Mouse (Mus musculus): Measurements from ENCODE around the gene Gm26620. TPM values are rescaled to one million over a fixed set of nuclear protein-coding genes. Genes with fewer than 3 reads are reported as not detected.

The Gm26620 gene
- polyA plus RNA-seq, 1 experiment from 2014 or later, result not detected

DNA sequence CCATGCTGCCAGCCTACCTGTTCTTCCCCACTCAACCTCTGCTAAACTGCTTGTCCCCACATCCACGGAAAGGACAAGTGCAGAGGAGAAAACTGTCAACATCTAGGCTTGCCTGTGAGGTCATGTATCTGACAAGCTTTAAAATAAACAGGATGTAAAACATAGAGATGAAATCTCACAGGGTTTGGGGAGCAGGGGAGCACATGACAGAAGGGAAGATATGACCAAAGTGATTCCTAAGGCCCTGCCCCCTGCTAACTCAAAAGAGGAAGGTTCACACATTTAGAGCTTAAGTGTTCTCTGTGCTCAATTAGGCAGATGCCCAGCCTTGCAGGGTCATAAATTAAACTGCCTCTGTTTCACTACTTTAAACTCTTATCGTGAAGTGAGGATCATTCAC lies 49.5 kb downstream of the Gm26620 start:
- Histone ChIP-seq H3K4me2 (replicated peaks; ENCODE audit: low read depth, low read length) (no peak overlapping the region), H3K4me1 (replicated peaks; ENCODE audit: control insufficient read depth, insufficient read depth, low read length) (no peaks in the 10 kb centered on the region), H3K27me3 (ENCODE audit: control insufficient read depth, insufficient read depth, low read length) (no peaks in the 10 kb centered on the region), H3K9me3 (ENCODE audit: control insufficient read depth, low read length) (no peaks in the 10 kb centered on the region), H3K9ac (ENCODE audit: low read depth, low read length) (no peak overlapping the region), H3K4me3 (ENCODE audit: low read depth, low read length) (no peak overlapping the region), H3K27ac (ENCODE audit: low read depth, low read length) (no peak overlapping the region), H3K36me3 (ENCODE audit: control insufficient read depth, insufficient read depth, low read length) (no peaks in the 10 kb centered on the region)
- ATAC-seq (ENCODE audit: low FRiP score) (no peak), DNase-seq (ENCODE audit: low spot score) (no peak)
- WGBS, result 95% methylated on average over 2 of the region's 2 CpGs

Other genes with a start within 250 kb of the Gm26620 start
- gene Olfml2b, start 240.5 kb upstream of the Gm26620 start, polyA plus RNA-seq (2014; fragmentation: Nextera tagmentation; extraction: Ambion mirVana), result 4.5 and 6.7 TPM in 2 replicates
- gene Atf6, start 17.3 kb upstream of the Gm26620 start, polyA plus RNA-seq (2014; fragmentation: Nextera tagmentation; extraction: Ambion mirVana), result 10.2 TPM in 2 replicates
- 33.2 and 36.6 TPM in 2 replicates for gene Dusp12, start 475 bp downstream of the Gm26620 start, polyA plus RNA-seq (2014; fragmentation: Nextera tagmentation; extraction: Ambion mirVana)
- gene Fcrlb, start 27.9 kb downstream of the Gm26620 start, polyA plus RNA-seq (2014; fragmentation: Nextera tagmentation; extraction: Ambion mirVana), result not detected in 2 replicates
- gene Fcrla, start 42.5 kb downstream of the Gm26620 start, polyA plus RNA-seq (2014; fragmentation: Nextera tagmentation; extraction: Ambion mirVana), result not detected in 2 replicates
- 0.12 and 0.28 TPM in 2 replicates for gene Fcgr2b, start 91.5 kb downstream of the Gm26620 start, polyA plus RNA-seq (2014; fragmentation: Nextera tagmentation; extraction: Ambion mirVana)
- 0.39 and 0.62 TPM in 2 replicates for gene Fcgr4, start 133.9 kb downstream of the Gm26620 start, polyA plus RNA-seq (2014; fragmentation: Nextera tagmentation; extraction: Ambion mirVana)
- gene Fcgr3, start 179.9 kb downstream of the Gm26620 start, polyA plus RNA-seq (2014; fragmentation: Nextera tagmentation; extraction: Ambion mirVana), result 9.6 TPM in 2 replicates
- gene Cfap126, start 228.9 kb downstream of the Gm26620 start, polyA plus RNA-seq (2014; fragmentation: Nextera tagmentation; extraction: Ambion mirVana), result 8.7 and 10.5 TPM in 2 replicates